Mouse (Mus musculus) spleen, postnatal 0 days (tissue): ENCODE measurements around the gene Iqsec2. TPM values are rescaled to one million over a fixed set of nuclear protein-coding genes. Genes with fewer than 3 reads are reported as not detected.

Experiments
- polyA plus RNA-seq: library from polyadenylated mRNA; unstranded; fragments of >200 nt; fragmentation: Nextera tagmentation; extraction: Ambion mirVana; gene quantifications from 2 replicates; pipeline ENCODE4 v1.2.1, GENCODE M21; 2015

Iqsec2 gene
- polyA plus RNA-seq: 1.5 and 1.9 TPM in 2 replicates

DNA sequence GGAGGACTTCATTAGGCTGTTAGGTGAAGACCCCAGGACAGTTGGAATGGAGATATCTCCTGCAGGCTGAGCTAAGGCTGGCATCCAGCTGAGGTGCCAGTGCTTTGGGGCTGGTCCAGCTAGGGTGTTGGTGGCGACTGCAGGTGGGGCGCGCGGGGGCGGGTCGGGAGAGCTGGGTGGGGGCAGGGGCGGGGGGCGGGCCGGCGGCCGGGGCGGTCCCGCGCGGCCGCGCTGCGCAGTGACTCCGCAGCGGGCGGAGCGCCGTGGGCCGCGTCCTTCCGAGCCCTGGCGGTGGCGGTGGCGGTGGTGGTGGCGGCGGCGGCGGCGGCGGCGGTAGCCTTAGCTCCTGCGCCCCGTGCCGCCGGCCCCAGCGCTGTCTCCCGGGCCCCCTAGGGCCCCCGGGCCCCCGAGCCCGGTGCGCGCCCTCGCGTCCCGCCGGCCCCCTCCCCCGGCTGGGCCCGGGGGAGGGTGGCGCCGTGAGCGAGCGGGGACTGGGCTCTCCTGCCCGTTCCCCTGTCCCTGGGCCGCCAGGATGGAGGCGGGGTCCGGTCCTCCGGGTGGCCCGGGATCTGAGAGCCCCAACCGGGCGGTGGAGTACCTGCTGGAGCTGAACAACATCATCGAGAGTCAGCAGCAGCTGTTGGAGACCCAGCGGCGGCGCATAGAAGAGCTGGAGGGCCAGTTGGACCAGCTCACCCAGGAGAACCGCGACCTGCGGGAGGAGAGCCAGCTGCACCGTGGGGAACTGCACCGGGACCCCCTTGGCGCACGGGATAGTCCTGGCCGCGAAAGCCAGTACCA lies at the start of gene Iqsec2:
Gene Iqsec2, plus strand, starts transcription at position 328 of the 801 bp plus-strand sequence.

GRCm38 (mm10) chrX:152232781-152233763 lies 89.0 kb downstream of the Iqsec2 start, which contains the start of gene Kdm5c:
Kdm5c (plus strand) TSS chrX:152233020.

Other genes starting within 250 kb of the Iqsec2 start
- gene Hsd17b10, start 142.4 kb upstream of the Iqsec2 start, polyA plus RNA-seq: 72.2 and 79.0 TPM in 2 replicates
- gene Ribc1, start 128.0 kb upstream of the Iqsec2 start, polyA plus RNA-seq: 3.1 and 3.6 TPM in 2 replicates
- gene Smc1a, start 127.8 kb upstream of the Iqsec2 start, polyA plus RNA-seq: 71.4 and 76.8 TPM in 2 replicates
- gene Kdm5c, start 88.8 kb downstream of the Iqsec2 start, polyA plus RNA-seq: 15.4 and 17.0 TPM in 2 replicates
- gene Kantr, start 183.2 kb downstream of the Iqsec2 start, polyA plus RNA-seq: 7.4 and 8.0 TPM in 2 replicates
- 7.7 and 8.2 TPM in 2 replicates for gene Tspyl2, start 198.2 kb downstream of the Iqsec2 start, polyA plus RNA-seq
- 0.22 and 0.46 TPM in 2 replicates for gene Gpr173, start 224.4 kb downstream of the Iqsec2 start, polyA plus RNA-seq